Mouse (Mus musculus) gastrocnemius, postnatal 14 days (tissue): ENCODE results near the gene 2200002J24Rik. TPM values are rescaled to one million over a fixed set of nuclear protein-coding genes. Genes with fewer than 3 reads are reported as not detected.

Experiments
- DNase-seq: peaks from one replicate; pipeline ENCODE4 v3.0.0; 2021; ENCODE audit warnings: mixed read lengths
- intact Hi-C: fragments of 180-260 bp; cut with DNase I; formaldehyde crosslinking; loops from one replicate; pipeline ENCODE4 v1.15.1; 2025; ENCODE audit warnings: low total_unique reads
- long read RNA-seq, 2 experiments: library from polyadenylated mRNA; stranded (forward); transcript quantifications; one replicate each; pipeline ENCODE4 v2.0.0; 2021
- total RNA-seq, 2 experiments: library from RNA; stranded (reverse); gene quantifications; 2 replicates each; pipeline ENCODE4 v1.2.3; 2021

Gene 2200002J24Rik
- total RNA-seq, result not detected
- long read RNA-seq, experiment 1, result 0 reads
- long read RNA-seq, experiment 2, result 0 reads

DNA sequence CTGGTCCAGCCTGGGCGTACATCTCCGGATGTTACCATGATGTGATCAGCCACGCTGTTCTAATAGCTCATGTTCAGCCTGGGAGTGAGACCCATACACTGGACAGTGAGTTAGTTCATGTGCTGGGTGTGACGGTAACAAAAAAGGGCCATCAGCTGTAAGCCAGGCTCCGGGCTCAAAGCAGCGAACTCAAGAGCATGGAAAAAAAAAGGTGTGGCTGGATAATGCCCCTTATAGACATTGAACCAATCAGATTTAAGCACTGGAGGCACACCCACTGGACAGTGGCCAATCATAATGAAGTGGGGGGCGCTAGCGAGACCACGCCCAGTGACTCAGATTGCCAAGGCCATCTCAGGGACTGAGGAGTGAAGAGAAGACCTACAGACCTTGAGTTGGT, at the start of gene 2200002J24Rik:
TSS of gene 2200002J24Rik (plus strand) at position 338 of the 400 bp plus-strand sequence.
- intact Hi-C loops, result no loop called here
- no peak for DNase-seq

GRCm38 (mm10) chr7:30649591-30650540, 48.9 kb upstream of the 2200002J24Rik start, which contains the start of gene Rbm42:
Rbm42 (minus strand) TSS chr7:30650317.
- peak; percentile 99 for DNase-seq
- intact Hi-C loops, result no loop called here

- intact Hi-C loops, result no loop called here
- DNase-seq, result peak; percentile 87
These were observed 34.1 kb upstream of the 2200002J24Rik start, which contains the start of gene Haus5 for GRCm38 (mm10) chr7:30664529-30665200. Haus5 (minus strand) TSS chr7:30664994.

- no peak for DNase-seq
- intact Hi-C loops, result no loop called here
These were observed 33.4 kb upstream of the 2200002J24Rik start for GRCm38 (mm10) chr7:30665321-30665720.

GRCm38 (mm10) chr7:30669229-30669628, 29.5 kb upstream of the 2200002J24Rik start:
- intact Hi-C loops, result no loop called here
- DNase-seq, result no peak

- no peak for DNase-seq
- intact Hi-C loops, result no loop called here
These were observed 27.2 kb upstream of the 2200002J24Rik start, which contains the start of gene Pmis2 for GRCm38 (mm10) chr7:30671480-30671879. Pmis2 (minus strand) TSS chr7:30671605.

GRCm38 (mm10) chr7:30678263-30678975, 20.3 kb upstream of the 2200002J24Rik start:
- peak; percentile 28 for DNase-seq
- intact Hi-C loops, result no loop called here

DNA sequence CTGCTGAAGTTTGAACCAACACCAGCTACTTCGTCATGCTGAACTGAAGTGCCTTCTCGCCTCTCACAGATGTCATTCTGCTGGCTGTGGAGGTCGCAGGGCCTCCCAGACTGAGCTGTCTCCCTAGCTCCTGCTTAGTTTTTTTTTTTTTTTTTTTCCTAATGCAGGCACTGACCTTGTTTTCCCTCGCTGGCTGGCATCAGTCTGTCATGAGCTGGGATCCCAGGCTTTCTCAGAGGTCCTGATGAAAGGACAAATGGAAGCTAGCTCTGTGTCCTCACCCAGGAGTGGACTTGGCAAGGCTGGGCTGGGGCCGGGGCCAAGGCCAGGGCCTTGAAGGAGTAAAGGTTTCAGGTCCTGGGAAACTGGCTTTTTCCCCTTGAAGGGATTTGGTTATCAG, 16.8 kb upstream of the 2200002J24Rik start:
- intact Hi-C loops, result no loop called here
- peak; percentile 20 for DNase-seq

- intact Hi-C loops, result no loop called here
- no peak for DNase-seq
These were observed 15.3 kb upstream of the 2200002J24Rik start for GRCm38 (mm10) chr7:30683425-30683824.

DNA sequence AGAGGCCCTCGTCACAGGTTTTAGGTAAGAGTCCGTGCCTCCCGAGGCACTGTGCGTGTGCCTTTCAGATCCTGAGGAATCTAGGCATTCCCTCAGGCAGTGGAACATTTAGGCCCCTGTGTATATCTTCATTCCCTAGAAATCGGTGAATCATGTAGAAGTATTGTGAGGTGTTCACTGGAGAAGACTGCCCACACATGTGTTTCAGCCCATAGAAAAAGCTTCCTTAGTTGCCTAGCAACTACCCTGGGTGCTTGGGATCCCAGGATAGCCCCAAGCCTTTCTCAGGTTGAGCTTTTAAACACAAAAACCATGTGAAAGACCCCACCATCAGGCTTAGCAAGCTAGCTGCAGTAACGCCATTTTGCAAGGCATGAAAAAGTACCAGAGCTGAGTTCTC, 10.4 kb upstream of the 2200002J24Rik start:
- DNase-seq, result no peak
- intact Hi-C loops, result no loop called here

GRCm38 (mm10) chr7:30698101-30698500, 625 bp upstream of the 2200002J24Rik start:
- DNase-seq, result no peak
- intact Hi-C loops, result no loop called here

- DNase-seq, result no peak
- intact Hi-C loops, result no loop called here
These were observed 7.6 kb downstream of the 2200002J24Rik start for GRCm38 (mm10) chr7:30706214-30706882.

- DNase-seq, result no peak
- intact Hi-C loops, result no loop called here
These were observed 8.7 kb downstream of the 2200002J24Rik start for GRCm38 (mm10) chr7:30707441-30707840.

DNA sequence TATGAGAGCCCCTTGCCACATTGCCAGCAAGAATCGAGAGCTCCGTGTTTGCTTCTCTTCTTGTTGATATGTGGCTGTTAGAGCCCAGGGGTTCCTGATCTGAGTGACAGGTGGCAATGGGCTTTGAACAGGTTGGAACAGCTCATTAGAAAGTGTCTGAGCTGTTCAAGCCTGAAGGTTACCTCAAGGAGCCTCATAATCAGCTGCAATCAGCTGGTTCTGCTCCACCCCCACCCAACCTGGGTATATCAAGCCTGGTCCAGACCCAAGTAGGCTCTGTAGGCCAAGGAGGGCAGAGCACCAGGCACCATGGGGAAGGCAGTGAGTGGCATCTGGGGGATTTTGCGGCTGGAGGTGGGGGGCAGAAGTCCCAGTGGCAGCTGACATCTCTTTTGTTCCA, 13.2 kb downstream of the 2200002J24Rik start, which contains the start of gene Atp4a:
TSS of gene Atp4a (plus strand) at position 268 of the 400 bp plus-strand sequence.
- intact Hi-C loops, result no loop called here
- DNase-seq, result no peak

GRCm38 (mm10) chr7:30717006-30717715, 18.4 kb downstream of the 2200002J24Rik start:
- peak; percentile 46 for DNase-seq
- intact Hi-C loops, result no loop called here

- intact Hi-C loops, result no loop called here
- no peak for DNase-seq
These were observed 19.0 kb downstream of the 2200002J24Rik start for GRCm38 (mm10) chr7:30717716-30718046.

DNA sequence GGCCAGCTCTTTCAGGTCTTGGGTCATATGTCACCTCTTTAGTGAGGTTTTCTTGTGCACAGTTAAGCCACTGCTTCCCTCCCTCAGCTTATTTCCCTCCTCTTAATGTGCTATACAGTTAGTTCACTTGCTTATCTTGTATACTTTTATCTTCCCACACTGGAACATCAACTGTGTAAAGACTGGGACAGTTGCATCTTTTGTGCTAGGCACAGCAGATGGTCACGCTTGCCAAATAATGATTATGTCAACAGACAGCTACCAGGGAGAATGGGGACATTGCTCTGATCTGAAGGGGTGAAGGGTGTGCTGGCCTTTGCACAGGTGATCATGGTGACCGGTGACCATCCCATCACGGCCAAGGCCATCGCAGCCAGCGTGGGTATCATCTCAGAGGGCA, 20.9 kb downstream of the 2200002J24Rik start:
- intact Hi-C loops, result no loop called here
- DNase-seq, result no peak

DNA sequence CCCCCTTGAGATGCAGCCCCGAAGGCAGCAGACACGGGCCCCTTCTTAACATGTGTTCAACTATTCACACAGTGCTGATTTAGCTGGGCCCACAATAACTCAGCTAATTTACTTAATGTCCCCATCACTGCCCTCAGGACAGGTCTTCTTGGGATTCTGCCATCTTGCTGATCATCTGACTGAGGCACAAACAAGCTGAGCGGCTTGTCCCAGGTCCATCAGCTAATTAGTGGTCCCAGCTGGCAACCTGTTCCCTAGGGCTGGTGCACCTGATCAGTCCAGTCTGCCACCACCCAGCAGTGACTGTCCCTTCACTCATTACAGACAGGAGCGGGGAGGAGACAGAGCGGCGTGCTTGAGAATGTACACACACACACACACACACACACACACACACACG, 22.6 kb downstream of the 2200002J24Rik start:
- intact Hi-C loops, result no loop called here

More for the DNA sequence above, 22.6 kb downstream of the 2200002J24Rik start:
- DNase-seq, result no peak
